Mouse (Mus musculus) gastrocnemius, postnatal 14 days (tissue): ENCODE results near the gene Itprid1. TPM values are rescaled to one million over a fixed set of nuclear protein-coding genes. Genes with fewer than 3 reads are reported as not detected.

Experiments
- DNase-seq: peaks from one replicate; pipeline ENCODE4 v3.0.0; 2021; ENCODE audit warnings: mixed read lengths
- intact Hi-C: fragments of 180-260 bp; cut with DNase I; formaldehyde crosslinking; loops from one replicate; pipeline ENCODE4 v1.15.1; 2025; ENCODE audit warnings: low total_unique reads
- long read RNA-seq, 2 experiments: library from polyadenylated mRNA; stranded (forward); transcript quantifications; one replicate each; pipeline ENCODE4 v2.0.0; 2021
- total RNA-seq, 2 experiments: library from RNA; stranded (reverse); gene quantifications; 2 replicates each; pipeline ENCODE4 v1.2.3; 2021

Itprid1 gene
- not detected for total RNA-seq
- long read RNA-seq, experiment 1, result 0 reads
- long read RNA-seq, experiment 2, result 0 reads

DNA sequence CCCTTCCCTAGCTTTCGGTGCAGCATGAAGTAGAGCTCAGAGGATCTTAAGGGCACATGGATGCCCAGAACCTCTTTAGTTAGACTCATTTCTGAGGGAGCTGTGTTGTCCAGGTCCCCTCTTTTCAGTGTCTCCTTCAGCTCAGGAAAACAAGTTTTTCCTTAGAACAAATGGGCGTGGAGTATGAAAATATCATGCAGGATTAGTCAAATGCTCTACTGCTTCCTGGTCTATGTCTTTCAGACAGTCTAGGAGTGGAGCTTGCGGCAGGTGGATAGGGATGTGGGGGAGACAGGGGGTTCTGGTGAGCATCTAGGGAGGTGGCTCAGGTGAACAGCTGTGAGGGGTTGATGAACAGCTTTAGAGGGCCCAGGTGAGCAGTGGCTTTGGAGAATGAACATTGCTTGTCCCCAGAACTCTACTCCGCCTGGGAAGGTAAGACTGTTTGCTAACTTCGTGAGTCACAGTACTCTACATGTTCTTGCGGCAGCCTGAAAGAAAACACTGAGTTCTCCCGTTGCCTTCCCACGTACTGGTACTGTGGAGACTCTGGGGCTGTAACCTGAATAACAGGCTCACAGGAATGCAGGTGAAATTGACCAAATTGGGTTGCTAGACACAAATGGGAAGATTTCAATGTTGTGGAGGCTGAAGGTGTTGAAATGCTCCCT, at the start of gene Itprid1:
Gene Itprid1, plus strand, starts transcription at position 246 of the 671 bp plus-strand sequence.
- intact Hi-C loops, result no loop called here

DNA sequence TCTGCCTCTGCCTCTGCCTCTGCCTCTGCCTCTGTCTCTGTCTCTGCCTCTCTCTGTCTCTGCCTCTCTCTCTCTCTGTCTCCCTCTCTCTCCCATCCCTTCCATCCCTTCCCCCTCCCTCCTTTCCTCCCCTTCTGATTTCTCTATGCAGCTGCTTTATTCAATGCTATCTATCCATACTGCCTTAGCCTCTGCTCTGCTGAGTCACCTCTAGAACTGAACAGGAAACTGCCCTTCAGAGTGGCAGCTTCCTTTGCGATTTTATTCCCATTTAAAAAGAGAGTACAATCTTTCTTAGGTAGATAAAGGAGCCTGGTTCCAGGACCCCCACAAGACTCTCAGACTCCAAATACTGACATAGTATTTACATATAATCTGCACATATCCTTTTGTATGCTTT, 47.1 kb upstream of the Itprid1 start:
- DNase-seq, result no peak
- intact Hi-C loops, result no loop called here

More for the DNA sequence above, at the start of gene Itprid1:
- no peak for DNase-seq

DNA sequence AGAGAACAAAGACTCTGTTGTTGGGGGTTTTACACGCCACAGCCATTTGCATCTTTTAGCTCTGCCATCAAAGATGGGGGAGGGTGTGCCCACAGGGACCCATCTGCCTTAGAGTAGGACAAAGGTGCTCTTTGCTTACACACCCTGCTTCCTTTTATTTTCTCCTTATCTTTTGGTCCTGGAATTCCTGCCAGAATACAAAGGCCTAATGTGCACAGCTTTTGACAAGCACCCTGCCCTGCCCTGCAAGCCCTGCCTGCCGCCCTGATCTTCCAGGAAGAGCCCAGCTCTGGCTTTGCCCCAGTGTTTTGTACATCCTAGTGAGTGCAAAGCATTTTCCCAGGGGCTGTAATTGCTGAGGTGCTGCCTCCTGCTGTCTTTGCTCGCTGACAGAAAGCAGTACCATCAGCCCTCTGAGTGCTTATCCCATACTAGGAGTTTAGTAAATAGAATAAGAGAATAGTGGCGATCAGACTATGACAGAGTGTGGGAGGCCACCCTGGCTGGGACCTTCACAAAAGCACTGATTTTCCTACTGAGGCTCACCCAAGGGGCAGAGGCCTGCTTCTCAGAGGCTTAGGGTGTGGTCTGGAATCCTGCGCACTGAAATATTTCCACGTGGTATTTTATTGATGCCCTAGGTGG, 44.7 kb upstream of the Itprid1 start:
- intact Hi-C loops, result no loop called here
- no peak for DNase-seq

DNA sequence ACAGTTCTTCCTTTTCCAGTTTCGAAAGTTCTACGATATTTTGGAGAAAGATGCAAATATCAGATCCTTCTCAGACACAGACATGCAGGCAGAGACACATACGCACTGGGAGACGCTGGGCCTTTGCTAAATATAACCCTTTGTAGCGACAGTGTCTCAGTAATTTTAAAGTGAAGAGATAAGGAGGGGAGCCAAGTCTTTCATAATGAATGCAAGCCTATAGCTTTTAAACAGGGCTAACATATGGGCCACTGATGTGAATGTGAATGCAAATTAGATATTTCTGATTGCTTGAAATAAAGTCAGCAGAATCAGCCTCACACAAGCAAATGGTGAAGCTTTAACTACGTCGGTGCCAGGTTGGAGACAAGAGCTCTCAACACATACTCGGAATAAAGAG, 44.2 kb upstream of the Itprid1 start:
- intact Hi-C loops, result no loop called here
- DNase-seq, result no peak

DNA sequence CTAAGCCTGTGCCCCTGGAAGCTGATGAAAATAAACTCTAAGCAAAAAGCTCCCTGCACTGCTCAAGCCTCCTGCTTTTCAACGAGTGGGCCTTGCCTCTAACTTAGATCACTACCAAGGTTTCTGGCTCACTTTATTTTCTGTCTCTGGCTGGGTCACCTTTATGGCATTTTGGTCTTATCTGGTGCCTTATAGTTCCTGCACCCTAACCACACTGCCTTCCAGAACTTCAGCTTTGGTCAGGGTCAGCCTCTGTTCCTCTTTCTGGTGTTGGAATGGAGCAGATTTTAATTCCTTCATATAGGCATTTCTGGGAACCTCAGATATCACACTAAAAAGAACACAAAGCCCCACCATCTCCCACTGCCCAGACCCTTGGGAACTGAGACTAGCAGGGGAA, 34.0 kb upstream of the Itprid1 start:
- DNase-seq, result no peak
- intact Hi-C loops, result no loop called here

DNA sequence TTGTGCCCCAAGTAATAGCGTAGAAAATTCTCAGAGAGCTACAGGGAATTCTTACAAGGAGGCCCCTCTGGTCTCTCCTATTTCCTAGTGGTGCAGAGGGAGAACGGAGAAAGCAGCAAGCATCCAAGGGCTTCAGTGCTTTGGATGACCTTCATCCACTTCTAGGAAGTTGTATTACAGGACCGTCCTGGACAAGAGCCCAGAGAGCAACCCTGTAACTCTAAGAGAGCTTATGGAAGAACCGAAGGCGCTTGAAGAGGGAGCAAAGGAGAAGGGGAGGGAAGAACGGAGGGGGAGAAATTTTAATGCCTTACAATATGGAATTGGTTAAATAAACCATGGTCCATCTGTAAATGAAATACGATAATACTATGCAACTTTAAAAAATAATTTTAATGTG, 33.3 kb upstream of the Itprid1 start:
- intact Hi-C loops, result no loop called here
- DNase-seq, result no peak

DNA sequence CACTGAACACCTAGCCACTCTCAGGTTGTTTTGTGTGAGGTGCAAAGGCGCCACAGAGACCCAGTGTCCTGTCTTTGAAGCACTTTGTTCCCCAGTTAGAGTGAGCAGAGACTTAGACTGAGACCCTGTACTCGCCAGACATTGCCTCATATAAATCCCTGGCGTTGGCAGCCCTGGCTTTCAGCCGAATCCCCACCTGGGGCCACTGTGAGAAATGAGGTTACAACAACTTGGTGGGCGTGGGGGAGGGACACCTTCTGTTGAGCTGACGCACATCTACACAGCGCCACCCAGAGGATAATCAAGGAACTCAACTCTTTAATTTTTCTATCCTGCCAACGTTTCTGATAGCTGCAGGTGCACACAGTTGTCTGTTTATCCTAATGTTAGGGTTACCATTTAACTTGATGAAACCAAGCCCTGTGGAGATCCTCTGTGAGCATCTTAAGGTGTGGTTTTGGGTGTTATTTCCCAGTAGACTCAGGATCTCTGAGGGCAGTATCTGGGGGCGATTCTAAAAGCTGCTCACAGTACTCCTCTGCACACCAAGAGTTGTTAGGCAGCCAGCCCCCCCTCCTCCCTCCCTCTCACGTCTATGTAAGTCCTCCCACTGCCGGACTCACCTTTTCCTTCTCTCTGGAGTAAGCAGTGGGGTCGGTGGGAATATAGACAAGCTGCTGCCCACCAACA, 32.6 kb upstream of the Itprid1 start:
- peak; percentile 7 for DNase-seq
- intact Hi-C loops, result no loop called here

DNA sequence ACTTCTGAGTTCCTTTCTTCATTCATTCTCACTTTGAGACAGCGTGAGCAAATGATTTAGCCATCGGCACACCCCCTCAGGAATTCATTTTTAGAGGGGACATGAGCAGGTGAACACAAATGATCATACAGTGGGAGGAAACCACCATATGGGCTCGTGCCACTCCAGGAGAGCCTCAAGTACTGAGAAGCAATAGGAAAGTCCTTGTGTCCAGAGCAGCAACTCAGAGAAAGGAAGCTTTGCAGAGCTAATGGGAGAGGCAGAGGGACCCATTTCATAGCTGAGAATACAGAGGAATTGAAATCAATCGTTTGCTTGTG, 32.1 kb upstream of the Itprid1 start:
- intact Hi-C loops, result no loop called here
- no peak for DNase-seq

DNA sequence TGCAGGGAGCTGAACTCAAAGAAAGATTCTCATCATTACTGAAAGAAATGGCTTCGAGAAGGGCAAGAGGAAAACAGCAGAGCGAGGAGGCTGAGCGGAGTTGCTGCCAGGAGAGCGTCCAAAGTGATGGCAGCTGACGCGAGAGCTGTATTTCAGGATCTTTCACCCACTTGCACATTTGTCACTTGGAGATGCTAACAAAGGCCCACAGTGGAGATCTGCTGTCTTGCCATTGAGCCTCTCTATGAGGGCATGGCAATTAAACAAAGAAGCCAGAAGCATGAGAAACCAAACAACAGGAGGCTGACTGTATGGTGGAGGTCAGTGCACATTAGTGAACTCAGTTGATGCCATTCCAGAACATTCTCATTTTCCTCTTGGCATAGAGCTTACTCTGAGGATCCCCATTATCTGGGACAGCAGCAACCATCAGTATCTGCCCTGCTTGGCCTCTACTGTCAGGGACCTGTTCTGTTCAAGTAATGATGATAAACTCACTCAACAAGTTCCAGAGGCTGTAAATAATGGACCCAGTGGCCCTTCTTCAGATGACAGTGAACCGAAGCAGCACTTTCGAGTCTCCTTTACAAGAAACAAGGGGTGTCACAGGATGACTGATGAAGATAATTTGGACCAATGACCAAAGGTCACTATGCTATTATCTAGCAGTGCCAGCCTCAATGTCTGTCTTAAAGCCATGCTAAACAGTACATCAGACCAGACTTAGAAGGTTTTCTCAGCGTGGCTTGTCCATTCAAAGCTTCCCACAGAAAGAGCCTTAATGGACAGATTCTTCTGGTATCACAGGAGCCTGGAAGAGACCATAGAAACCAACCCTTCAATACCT, 31.2 kb upstream of the Itprid1 start:
- intact Hi-C loops, result no loop called here
- DNase-seq, result no peak

DNA sequence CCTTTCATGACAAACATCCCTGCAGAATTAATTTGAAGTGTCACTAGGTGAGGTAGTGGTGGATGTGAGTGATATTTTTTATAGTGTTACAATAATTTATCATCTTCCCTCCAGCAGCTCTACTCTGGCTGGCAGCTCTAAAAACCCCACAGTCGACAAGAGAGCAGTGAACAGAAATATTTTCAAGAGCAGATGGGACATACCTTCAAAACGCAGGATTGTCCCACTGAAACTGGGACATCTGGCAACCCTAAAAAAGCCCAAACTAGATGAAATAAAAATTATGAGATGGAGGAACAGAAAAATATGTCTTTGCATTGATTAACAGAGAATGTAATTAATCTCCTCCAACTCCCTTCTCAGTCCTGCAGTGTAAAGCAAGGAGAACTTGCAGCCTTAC, 30.2 kb upstream of the Itprid1 start:
- no peak for DNase-seq
- intact Hi-C loops, result no loop called here

DNA sequence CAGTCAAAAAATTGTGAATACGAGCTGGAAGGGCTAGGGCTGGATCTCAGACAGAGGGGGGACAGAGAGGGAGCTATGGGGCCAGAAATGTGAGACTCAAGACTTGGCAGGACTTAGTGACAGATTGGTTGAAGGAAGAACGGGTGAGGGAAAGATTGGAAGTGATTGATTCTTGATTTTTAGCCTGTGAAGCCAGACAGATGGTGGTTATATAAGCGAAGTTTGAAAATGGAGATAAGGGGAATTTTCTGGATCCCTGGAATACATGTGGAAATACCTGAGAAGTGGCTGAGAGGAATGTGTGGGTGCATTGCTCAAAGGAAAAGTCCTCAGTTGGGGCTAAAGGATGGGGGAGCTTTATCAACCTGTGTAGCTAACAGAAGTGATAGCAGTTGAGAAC, 28.0 kb upstream of the Itprid1 start:
- DNase-seq, result no peak
- intact Hi-C loops, result no loop called here

DNA sequence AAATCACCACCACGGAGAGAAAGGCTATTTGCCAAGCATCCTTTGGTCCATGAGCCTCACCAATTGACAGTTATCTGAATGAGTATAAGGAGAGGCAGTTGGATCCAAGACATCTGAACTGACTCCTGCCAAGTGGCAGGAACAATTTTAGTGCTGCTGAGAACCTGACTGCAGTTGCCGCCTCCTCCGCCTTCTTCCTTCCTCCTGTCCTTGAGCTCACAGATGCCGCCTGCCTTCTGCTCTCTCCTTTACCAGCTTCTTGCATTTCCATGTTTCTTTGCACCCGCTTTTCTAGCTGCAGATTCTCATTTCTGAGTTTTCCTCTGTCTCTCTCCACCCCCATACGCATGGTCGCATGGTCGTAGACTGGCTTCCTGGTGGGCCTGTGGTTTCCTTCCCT, 25.5 kb upstream of the Itprid1 start:
- no peak for DNase-seq
- intact Hi-C loops, result no loop called here

DNA sequence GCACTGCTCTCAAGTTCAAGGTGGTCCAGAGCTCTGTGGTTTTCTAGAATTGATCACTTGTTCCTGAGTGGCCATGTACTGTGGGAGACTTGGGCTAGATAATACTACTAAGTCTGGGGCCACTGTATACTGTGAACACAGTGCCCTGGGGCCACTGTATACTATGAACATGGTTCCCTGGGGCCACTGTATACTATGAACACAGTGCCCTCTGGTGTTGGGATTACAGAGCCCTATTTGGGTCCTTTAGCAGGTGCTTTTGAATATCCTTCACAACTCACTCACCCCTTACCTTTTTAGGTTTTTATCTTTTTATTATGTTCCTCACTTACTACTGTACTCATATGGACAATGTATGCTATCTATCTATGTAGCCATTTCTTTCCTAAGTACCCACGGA, 24.3 kb upstream of the Itprid1 start:
- DNase-seq, result no peak
- intact Hi-C loops, result no loop called here

DNA sequence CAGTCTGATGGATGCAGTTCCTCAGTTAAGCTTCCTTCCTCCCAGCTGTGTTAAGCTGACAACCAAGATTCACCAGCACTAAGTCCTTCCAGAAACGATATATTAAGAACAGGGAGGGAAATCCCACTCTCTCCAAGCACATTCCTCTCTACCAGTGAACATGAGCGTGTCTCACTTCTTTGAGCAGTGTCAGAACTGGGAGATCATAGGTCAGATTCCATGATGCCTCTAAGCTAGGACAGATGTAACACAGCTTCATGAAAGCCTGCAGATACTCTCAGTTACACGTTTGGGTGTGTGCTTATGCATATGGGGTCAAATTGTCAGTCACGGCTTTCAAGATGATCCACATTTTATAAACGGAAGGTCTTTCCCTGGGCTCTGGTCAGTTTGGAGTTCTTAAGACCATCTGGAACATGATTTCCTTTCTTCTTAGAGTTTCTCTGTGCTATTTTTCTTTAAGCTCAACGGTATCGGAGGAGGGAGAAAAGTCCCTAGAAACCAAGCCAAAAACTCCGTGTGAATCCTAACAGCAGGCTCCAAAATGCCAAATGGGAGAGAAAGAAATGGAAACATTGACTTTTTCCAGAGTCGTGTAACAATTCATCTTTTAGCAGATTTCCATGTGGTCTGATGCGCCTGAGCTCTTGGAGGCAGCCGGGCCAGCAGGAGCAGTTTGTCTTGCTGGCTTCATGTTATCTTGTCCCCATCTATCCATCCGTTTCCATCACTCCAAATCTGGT, 22.3 kb upstream of the Itprid1 start:
- intact Hi-C loops, result no loop called here

DNA sequence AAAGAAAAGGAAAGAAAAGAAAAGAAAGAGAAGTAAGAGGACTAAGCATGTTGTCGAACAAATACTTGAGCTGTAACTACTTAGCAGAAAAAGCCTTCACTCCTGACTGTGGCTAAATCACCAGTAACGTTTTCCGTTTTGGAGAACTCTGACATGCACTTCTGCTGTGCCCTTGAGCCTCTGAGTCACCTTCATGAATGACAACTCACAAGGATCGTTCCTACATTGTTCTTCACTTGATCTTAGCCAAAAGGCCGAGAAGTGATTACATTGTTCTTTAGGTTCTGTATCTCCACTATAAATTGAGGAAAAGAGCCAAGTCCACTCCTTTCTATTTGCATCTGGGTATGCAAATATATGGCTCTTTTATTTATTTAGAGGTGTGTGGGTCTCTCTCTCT, 19.8 kb upstream of the Itprid1 start:
- intact Hi-C loops, result no loop called here
- DNase-seq, result no peak

More for the DNA sequence above, 22.3 kb upstream of the Itprid1 start:
- DNase-seq, result no peak

DNA sequence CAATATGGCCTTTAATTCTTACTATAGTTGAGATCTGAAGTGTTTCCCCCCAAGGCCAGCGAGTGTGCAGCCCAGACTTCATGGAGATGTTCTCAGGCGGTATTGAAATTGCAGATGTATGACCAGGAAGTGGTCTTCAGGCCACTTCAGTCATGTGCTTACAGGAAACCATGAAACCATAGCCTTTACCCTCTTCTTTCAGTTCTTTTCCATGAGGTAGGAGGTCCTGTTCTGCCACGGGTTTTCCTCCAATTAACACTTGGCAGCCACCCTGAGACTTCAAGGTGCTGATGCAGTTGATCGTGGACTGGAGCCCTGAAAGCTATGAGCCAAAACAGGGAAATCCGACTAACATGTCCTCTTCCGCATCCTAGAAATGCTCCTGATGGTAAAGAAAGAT, 7.0 kb upstream of the Itprid1 start:
- intact Hi-C loops, result no loop called here
- DNase-seq, result no peak

DNA sequence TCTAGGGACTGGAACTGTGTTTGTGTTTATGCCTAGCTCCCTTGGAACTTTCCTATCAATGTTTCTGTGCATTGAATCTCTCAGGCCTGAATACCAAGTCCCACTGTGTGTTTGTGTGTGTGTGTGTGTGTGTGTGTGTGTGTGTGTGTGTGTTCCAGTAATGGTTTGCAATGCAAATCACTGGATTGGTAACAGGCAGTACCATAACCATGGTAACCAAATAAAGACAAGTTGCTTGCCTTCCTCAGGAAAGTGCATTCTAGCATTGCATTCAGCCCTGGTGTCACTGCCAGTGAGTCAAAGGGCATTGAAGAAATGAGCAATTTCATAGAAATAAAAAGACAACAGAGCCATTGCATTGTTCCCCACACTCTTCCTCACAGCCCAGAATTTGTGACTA, 15.9 kb downstream of the Itprid1 start:
- intact Hi-C loops, result no loop called here
- DNase-seq, result no peak

DNA sequence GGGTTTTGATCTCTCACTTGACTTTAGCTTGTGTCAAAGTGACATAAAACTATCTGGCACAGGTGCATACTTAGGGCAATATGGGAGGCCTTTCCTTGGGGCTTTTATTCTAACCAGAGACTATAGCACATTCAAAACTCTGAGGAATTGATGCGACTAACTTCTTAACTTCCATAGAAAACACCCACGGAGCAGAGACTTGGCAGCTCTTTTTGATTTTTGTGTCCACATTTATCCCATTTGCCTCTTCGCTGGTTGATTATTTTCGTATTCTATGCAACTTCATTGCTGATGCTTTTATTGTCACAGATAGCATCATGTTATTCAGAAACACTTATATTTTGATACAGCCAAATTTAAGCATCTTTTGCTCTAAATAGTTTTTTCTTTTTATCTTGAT, 19.4 kb downstream of the Itprid1 start:
- intact Hi-C loops, result no loop called here
- no peak for DNase-seq

DNA sequence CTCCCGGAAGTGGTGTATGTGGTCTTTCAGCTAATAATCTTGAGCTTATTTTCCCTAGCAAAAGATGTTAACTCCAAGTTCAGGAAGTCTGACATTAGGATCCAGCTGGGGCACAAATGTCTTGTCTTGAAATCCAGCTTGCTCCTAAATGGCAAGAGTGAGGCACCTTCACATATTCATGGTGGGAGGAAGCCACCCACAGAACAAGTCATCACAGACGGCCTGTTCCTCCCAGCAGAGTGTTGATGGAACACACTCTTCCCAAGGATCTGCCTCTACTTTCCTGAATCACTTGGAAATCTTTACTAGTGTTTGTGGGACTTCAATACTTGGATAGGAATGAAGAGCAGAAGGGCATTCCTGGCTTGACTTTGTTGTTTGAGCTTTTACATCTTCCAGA, 28.5 kb downstream of the Itprid1 start:
- intact Hi-C loops, result no loop called here
- DNase-seq, result no peak
